Mouse (Mus musculus): ENCODE results near the gene Tnfrsf8.
"Not testable (repeated sequence)": the region's sequence is repeated elsewhere in the genome, so short reads cannot be mapped to it uniquely, and the experiment has no call there.

Tnfrsf8 gene

GRCm38 (mm10) chr4:145310859-145311258, 4.1 kb downstream of the Tnfrsf8 start:
- in situ Hi-C loops (cut with MboI; ENCODE audit: low sequenced_read_pairs) = no loop called here

- in situ Hi-C loops (cut with MboI; ENCODE audit: low sequenced_read_pairs) = no loop called here
Observed at GRCm38 (mm10) chr4:145306422-145306821, 8.5 kb downstream of the Tnfrsf8 start.

- in situ Hi-C loops (cut with MboI; ENCODE audit: low sequenced_read_pairs) = not testable (repeated sequence)
Observed at GRCm38 (mm10) chr4:145305661-145306362, 9.2 kb downstream of the Tnfrsf8 start.

- in situ Hi-C loops (cut with MboI; ENCODE audit: low sequenced_read_pairs) = no loop called here
Observed at GRCm38 (mm10) chr4:145304109-145304508, 10.9 kb downstream of the Tnfrsf8 start.

GRCm38 (mm10) chr4:145302106-145302505, 12.9 kb downstream of the Tnfrsf8 start:
- in situ Hi-C loops (cut with MboI; ENCODE audit: low sequenced_read_pairs) = no loop called here

GRCm38 (mm10) chr4:145300210-145300927, 14.6 kb downstream of the Tnfrsf8 start:
- in situ Hi-C loops (cut with MboI; ENCODE audit: low sequenced_read_pairs) = no loop called here

GRCm38 (mm10) chr4:145299355-145299754, 15.6 kb downstream of the Tnfrsf8 start:
- in situ Hi-C loops (cut with MboI; ENCODE audit: low sequenced_read_pairs) = loop anchor here (25.0 kb wide), 1 partner anchor 412 kb away; the partner anchor contains the start of gene Dhrs3

GRCm38 (mm10) chr4:145298846-145299245, 16.1 kb downstream of the Tnfrsf8 start:
- in situ Hi-C loops (cut with MboI; ENCODE audit: low sequenced_read_pairs) = loop anchor here (25.0 kb wide), 1 partner anchor 412 kb away; the partner anchor contains the start of gene Dhrs3

DNA sequence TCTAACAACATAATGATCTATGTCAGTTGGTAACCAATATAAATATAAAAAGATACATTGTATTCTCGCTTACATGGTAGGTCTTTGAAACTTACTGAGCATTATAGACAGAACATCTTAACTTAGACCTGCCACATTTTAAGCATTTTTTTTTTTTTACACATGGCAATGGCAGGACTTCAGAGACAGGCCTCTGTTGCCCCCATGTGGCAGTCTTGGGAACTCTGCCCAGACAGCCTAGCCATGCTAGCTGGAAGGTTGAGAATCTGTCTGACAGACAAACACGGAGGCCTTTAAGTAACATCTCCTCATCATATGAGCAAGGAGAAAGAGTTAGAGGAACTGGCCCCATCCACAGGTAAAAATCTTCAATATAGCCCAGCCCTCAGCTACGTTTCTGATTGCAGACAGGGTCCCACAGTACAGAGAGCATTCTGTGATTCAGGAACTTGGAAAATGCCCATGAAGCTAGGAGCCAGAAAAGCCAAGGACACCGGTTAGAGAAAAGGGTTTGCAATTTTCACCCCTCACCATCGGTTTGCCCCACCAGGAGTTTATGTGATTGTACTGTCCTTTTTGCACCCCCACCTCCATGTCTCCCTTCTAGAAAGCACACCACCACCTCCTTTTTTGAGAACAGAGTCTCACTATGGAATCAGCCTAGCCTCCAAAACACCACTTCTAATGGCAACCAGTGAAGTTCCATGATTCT, 19.2 kb downstream of the Tnfrsf8 start:
- in situ Hi-C loops (cut with MboI; ENCODE audit: low sequenced_read_pairs) = loop anchor here (25.0 kb wide), 1 partner anchor 408 kb away; the partner anchor contains the start of gene Dhrs3

DNA sequence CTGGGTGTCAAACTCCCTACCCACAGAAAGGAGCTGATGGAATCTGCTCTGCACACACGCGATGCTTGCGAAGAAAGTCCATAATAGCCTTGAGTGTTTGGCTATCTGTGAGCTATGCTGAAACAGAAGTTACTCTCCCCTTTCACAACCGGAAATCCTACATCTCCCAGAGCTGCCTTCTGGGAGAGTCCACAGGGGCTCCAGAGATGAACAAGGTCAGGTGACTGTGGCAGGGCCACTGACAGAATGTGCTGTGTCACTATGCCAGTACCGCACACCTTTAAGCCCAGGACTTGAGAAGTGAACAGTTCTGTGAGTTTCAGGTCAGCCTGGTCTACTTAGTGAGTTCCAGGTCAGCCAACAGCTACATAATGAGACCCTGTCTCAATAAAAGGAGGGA, 20.4 kb downstream of the Tnfrsf8 start:
- in situ Hi-C loops (cut with MboI; ENCODE audit: low sequenced_read_pairs) = loop anchor here (25.0 kb wide), 1 partner anchor 407 kb away; the partner anchor contains the start of gene Dhrs3

DNA sequence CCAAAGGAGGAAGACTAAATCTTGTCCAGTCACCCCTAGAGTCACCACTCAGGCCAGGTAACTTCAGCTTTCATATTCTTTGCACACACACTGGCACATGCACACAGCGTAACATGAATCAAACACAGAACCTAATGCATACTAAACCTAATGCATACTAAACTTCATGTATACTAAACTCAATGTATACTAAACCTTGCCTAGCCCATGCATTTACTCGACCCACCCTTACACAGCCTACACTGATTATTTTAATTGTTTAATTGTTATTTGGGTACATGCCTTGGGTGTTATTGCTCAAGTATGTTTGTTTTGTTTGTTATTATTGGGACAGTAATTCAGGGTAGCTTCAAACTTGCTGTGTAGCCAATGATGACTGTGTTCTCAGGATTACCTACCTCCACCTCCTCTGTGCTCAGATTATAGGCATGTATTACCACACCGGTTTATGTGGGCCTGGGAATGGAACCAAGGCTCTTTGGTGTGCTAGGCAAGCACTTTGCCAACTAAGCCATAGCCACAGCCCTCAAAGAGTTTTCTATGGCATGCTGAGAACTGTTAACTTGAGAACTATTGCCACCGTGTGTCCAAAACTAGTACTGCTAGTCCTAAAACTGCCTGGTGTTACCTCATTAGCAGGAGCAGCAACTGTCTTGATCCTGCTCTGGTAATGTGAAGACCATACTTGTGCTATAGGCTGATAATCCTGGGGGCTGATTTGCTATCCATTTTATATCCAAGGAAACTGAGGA, 28.4 kb downstream of the Tnfrsf8 start:
- in situ Hi-C loops (cut with MboI; ENCODE audit: low sequenced_read_pairs) = loop anchor here (5.0 to 25.0 kb wide), 2 partner anchors 69 to 399 kb away; partner anchors contain the start of gene Dhrs3

GRCm38 (mm10) chr4:145284675-145285074, 30.3 kb downstream of the Tnfrsf8 start:
- in situ Hi-C loops (cut with MboI; ENCODE audit: low sequenced_read_pairs) = loop anchor here (5.0 to 25.0 kb wide), 2 partner anchors 67 to 397 kb away; partner anchors contain the start of gene Dhrs3

DNA sequence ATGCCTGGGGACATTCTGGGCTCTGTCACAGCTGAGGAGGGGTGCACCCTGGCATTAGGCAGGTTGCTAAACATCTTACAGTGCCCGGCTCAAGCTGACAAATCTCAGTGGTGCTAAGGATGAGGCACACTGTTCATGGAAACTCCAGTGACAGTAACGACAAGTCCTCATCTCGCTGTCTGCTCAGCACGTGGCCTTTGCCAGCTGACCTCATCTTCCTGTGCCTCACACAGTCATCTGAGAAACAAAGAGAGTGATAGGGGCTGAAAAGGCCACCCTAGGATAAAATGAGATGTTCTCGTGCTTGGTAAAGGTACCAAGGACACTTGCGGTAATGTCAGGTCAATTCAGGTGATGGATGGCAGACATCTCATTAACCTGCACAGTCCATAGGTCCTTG, 31.5 kb downstream of the Tnfrsf8 start:
- in situ Hi-C loops (cut with MboI; ENCODE audit: low sequenced_read_pairs) = loop anchor here (25.0 kb wide), 1 partner anchor 396 kb away; the partner anchor contains the start of gene Dhrs3

DNA sequence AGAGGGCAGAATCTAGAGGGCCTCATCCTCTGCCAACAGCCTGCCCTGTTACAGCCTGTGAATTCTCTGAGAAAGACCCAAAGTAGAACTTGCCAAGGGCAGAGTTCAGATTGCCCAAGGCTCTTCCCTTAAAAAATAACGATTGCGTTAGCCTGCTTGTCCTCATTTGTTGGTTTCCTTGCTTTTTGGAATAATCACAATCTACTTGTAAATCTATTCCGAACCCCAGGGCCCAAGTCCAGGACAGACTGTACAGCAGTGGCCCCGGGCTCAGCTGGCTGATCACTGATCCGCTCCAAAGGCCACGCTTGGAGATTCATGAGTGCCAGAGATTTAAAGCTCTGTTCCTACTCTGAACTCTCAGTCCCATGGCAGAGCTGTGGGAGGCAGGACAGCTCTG, 34.0 kb downstream of the Tnfrsf8 start:
- in situ Hi-C loops (cut with MboI; ENCODE audit: low sequenced_read_pairs) = loop anchor here (25.0 kb wide), 1 partner anchor 394 kb away; the partner anchor contains the start of gene Dhrs3

DNA sequence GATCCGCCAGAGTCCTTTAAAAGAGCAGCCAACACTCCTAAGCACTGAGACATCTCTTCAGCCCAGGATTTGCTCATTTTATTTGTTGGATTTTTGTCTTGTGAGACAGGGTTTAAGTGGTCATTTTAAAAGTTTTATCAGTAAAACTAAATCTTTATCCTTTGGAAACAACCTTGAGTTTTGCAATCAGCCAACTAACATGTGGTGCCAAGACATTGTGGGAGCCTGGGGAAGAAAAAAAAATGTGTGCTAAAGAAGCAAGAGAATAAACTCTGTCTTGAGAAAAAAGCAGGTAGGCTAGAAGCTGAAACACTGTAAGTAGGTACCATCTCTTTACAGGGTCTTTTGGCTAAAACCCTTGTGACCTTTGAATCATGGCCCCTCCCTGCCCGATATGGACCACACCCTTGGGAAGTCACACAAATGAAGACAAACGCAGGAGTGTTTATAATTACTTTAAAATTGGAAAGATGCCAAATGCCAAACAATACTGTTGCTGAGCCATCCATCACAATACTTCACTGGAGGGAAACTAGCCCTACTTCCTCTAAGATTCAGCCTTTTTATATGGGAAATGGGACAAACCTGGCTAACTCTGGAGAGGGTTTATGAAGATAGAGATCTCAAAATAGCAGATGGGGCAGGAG, 36.1 kb downstream of the Tnfrsf8 start:
- in situ Hi-C loops (cut with MboI; ENCODE audit: low sequenced_read_pairs) = loop anchor here (25.0 kb wide), 1 partner anchor 392 kb away; the partner anchor contains the start of gene Dhrs3

GRCm38 (mm10) chr4:145278231-145278630, 36.7 kb downstream of the Tnfrsf8 start:
- in situ Hi-C loops (cut with MboI; ENCODE audit: low sequenced_read_pairs) = loop anchor here (25.0 kb wide), 1 partner anchor 391 kb away; the partner anchor contains the start of gene Dhrs3

DNA sequence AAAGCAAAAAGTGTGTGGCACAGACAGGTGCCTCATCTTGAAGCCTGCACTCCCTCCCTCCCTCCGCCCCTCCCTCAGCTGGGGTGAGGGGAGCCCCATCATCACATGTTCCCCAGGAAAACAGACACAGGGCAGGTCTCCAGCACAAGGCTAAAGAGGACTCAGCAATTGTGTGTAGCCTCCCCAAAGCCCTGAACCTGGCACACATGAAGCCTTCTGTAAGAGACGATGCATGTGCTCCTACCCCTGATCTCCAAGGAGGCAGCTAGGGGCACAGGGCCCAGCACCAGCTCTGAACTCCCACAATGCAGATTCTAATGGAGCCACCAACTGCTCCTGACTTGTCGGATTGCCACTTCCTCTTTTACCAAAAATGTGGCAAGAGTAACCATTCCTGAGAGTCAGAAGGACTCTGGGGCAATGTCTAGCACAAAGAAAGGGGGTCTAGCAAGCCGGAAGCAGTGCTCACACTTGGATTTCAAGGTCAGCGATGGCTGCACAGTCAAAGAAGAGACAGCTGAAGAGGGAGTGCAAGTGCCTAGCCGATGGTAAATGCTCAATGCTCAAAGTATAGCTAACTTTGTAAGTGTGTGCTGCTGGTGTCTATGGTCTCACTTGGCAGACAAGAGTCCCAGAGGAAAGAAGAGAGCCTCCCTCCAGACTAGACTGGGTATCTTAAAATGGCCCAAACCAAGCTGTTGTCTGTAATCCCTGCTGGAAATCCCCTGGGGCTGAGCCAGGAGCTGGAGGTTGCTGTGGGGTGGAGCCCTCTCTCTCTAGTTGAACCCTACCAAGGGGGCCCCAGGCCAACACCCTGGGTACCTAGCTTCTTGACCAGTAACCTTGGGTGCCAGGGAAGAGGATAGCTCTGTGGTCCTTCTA, 38.4 kb downstream of the Tnfrsf8 start:
- in situ Hi-C loops (cut with MboI; ENCODE audit: low sequenced_read_pairs) = loop anchor here (25.0 kb wide), 1 partner anchor 389 kb away; the partner anchor contains the start of gene Dhrs3

DNA sequence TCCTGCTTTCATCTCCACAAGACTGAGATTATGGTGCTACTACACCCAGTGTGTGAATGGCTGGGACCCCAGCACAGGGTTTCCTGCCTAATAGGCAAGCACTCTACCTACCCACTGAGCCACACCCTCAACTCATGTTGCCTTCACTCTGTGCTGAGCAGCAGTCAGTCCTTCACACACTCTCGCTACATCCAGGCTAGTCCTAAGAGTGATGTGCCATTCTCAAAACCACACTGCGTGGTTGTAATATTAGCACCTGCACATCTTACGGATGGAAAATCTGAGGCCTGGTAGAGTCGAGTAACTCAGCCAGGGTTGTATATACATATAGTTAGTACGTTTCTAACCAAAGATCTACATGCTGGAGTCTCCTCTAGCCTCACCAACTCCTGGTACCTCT, 40.1 kb downstream of the Tnfrsf8 start:
- in situ Hi-C loops (cut with MboI; ENCODE audit: low sequenced_read_pairs) = loop anchor here (25.0 kb wide), 1 partner anchor 388 kb away; the partner anchor contains the start of gene Dhrs3
